ENCODE assay signal across 8 mouse cellular contexts in genomic region chr13:109440331-109440730, GRCm38 (mm10).
A peak's percentile ranks its signal among the peaks of the same experiment; 100 is the strongest.
DNase-seq lines count a peak whose midpoint lies in the region; ATAC-seq and TF ChIP-seq lines count a peak whose summit lies in the region.

No protein-coding gene starts in this region.

- H3K9me3 ChIP-seq in E14TG2a.4 (ENCODE audit: low read length), result no peaks in the 10 kb centered on the region
- no peaks in the 10 kb centered on the region for H3K9me3 ChIP-seq in lung, embryonic 14.5 days (ENCODE audit: low read depth, low read length)

- peak overlapping the region; percentile 77 for H3K4me2 ChIP-seq in lung, embryonic 14.5 days

- H3K27me3 ChIP-seq in E14TG2a.4 (ENCODE audit: insufficient read depth, low read length), result no peaks in the 10 kb centered on the region
- H3K27me3 ChIP-seq in lung, embryonic 14.5 days (ENCODE audit: insufficient read depth, low read length), result no peaks in the 10 kb centered on the region

- WGBS in lung, embryonic 14.5 days, result 1% methylated on average over 8 of the region's 8 CpGs
- WGBS in olfactory bulb, adult 2 months, result 0% methylated on average over 8 of the region's 8 CpGs

- H3K36me3 ChIP-seq in E14TG2a.4 (ENCODE audit: insufficient read depth, low read length), result no peaks in the 10 kb centered on the region
- H3K36me3 ChIP-seq in lung, embryonic 14.5 days (ENCODE audit: insufficient read depth), result no peaks in the 10 kb centered on the region

- peak overlapping the region; percentile 52 for H3K9ac ChIP-seq in lung, embryonic 14.5 days

- peak; percentile 53 to 62 for DNase-seq in cerebellum, adult 18-20 months
- peak; percentile 83 for DNase-seq in forelimb bud, embryonic 11.5 days (ENCODE audit: low read depth, low spot score)
- peak; percentile 52 to 55 for DNase-seq in layer of hippocampus, adult 8-10 months (ENCODE audit: low spot score in 2 of 2)
- DNase-seq in lung, embryonic 14.5 days, result peak; percentile 94
- peak; percentile 45 for DNase-seq in thymus, postnatal 25 days

- H3K4me1 ChIP-seq in E14TG2a.4 (replicated peaks; ENCODE audit: low read depth, low read length), result peaks cover 15% of the 10 kb centered on the region
- H3K4me1 ChIP-seq in lung, embryonic 14.5 days (ENCODE audit: insufficient read depth), result peaks cover 6% of the 10 kb centered on the region; the same call in 1 of the 2 replicates
- H3K4me1 ChIP-seq in olfactory bulb, adult 2 months (ENCODE audit: control insufficient read depth, insufficient read depth, low read length), result peaks cover 2% of the 10 kb centered on the region; the same call in 1 of the 2 replicates

- H3K4me3 ChIP-seq in E14TG2a.4 (replicated peaks; ENCODE audit: low read length), result peak overlapping the region; percentile 67
- H3K4me3 ChIP-seq in lung, embryonic 14.5 days (ENCODE audit: low read depth, low read length), result peak overlapping the region; percentile 48
- H3K4me3 ChIP-seq in olfactory bulb, adult 2 months (ENCODE audit: insufficient read depth, low read depth, low read length), result peak overlapping the region; percentile 48

- no peak for TF ChIP-seq POLR2A in olfactory bulb, adult 2 months (IDR thresholded peaks at IDR 0.05; ENCODE audit: insufficient read depth, low read depth, low read length)

- peak; percentile 67 to 71 for ATAC-seq in hematopoietic stem cell, adult 5-6 weeks (replicated peaks in 1 of 2; ENCODE audit: insufficient read depth in 1 of 2, low FRiP score in 2 of 2, low TSS enrichment in 1 of 2, low read depth in 1 of 2, poor library complexity in 2 of 2, severe bottlenecking in 2 of 2)
- peak; percentile 85 for ATAC-seq in lung, embryonic 14.5 days (ENCODE audit: insufficient read depth)

- peak overlapping the region; percentile 89 for H3K27ac ChIP-seq in lung, embryonic 14.5 days (ENCODE audit: low read depth)
- H3K27ac ChIP-seq in olfactory bulb, adult 2 months (ENCODE audit: insufficient read depth, low read depth, low read length), result peak overlapping the region; percentile 82

- no peak for TF ChIP-seq CTCF in E14TG2a.4 (conservative IDR thresholded peaks at IDR 0.05; ENCODE audit: low read length)
- TF ChIP-seq CTCF in lung, embryonic 14.5 days (IDR thresholded peaks at IDR 0.05; ENCODE audit: low read depth), result no peak
- TF ChIP-seq CTCF in olfactory bulb, adult 2 months (IDR thresholded peaks at IDR 0.05; ENCODE audit: insufficient read depth, low read depth, low read length), result no peak

Comparison
In these comparisons a context has a peak if more than half of its experiments do, and no peak if none do; other contexts are left out.
1. Peak in every context shown above with its lines: DNase-seq, ATAC-seq, H3K4me3 ChIP-seq and H3K27ac ChIP-seq.